Mouse (Mus musculus) forebrain, postnatal 0 days (tissue): ENCODE measurements around the gene Ccr7. TPM values are rescaled to one million over a fixed set of nuclear protein-coding genes. Genes with fewer than 3 reads are reported as not detected.

Experiments used
- ATAC-seq: fragments of 200-750 bp; cut with Nextera tagmentation; 2 replicates; pipeline ENCODE4 v1.8.0; 2017; ENCODE audit warnings: mild to moderate bottlenecking, moderate library complexity
- DNase-seq: peaks from one replicate; pipeline ENCODE4 v3.0.0-alpha.2; 2015
- H3K27ac ChIP-seq: fragments of 300-500 bp; sonication (generic); 2 replicates; pipeline ENCODE4 v1.5.1; 2014; ENCODE audit warnings: low read depth, mild to moderate bottlenecking, antibody characterized with exemption, low read length, moderate library complexity, mixed read lengths
- H3K27me3 ChIP-seq: fragments of 300-500 bp; sonication (generic); 2 replicates; pipeline ENCODE4 v1.6.1; 2014; ENCODE audit warnings: mild to moderate bottlenecking, low read length, mixed read lengths; ENCODE audit not compliant: insufficient read depth
- H3K36me3 ChIP-seq: fragments of 300-500 bp; sonication (generic); 2 replicates; pipeline ENCODE4 v1.6.1; 2014; ENCODE audit warnings: mild to moderate bottlenecking, moderate library complexity; ENCODE audit not compliant: insufficient read depth
- H3K4me1 ChIP-seq: fragments of 300-500 bp; sonication (generic); 2 replicates; pipeline ENCODE4 v1.6.1; 2014; ENCODE audit warnings: antibody characterized with exemption; ENCODE audit not compliant: insufficient read depth
- H3K4me2 ChIP-seq: fragments of 300-500 bp; sonication (generic); 2 replicates; pipeline ENCODE4 v1.6.1; 2014; ENCODE audit warnings: low read depth, mild to moderate bottlenecking, moderate library complexity
- H3K4me3 ChIP-seq: fragments of 300-500 bp; sonication (generic); 2 replicates; pipeline ENCODE4 v1.5.1; 2014; ENCODE audit warnings: low read depth, low read length, mixed read lengths
- H3K9ac ChIP-seq: fragments of 300-500 bp; sonication (generic); 2 replicates; pipeline ENCODE4 v1.6.1; 2014; ENCODE audit warnings: mild to moderate bottlenecking
- H3K9me3 ChIP-seq: fragments of 300-500 bp; sonication (generic); 2 replicates; pipeline ENCODE4 v1.6.1; 2016; ENCODE audit warnings: low read length
- CTCF ChIP-seq: sonication (generic); IDR thresholded peaks from 2 replicates; pipeline ENCODE4 v1.5.1; 2016; ENCODE audit warnings: antibody characterized with exemption, control low read depth, low read depth
- WGBS: fragments of 180-500 bp; shearing (Covaris S2); extraction: QIAGEN DNeasy Blood & Tissue Kit; methylation state at CpG from one replicate; pipeline ENCODE4 v1.1.7; 2014; 5-methylcytosine and 5-hydroxymethylcytosine counted together
- polyA plus RNA-seq: library from polyadenylated mRNA; unstranded; fragments of >200 nt; fragmentation: Nextera tagmentation; extraction: Ambion mirVana; gene quantifications from 2 replicates; pipeline ENCODE4 v1.2.1, GENCODE M21; 2015
- total RNA-seq: library from RNA; depleted of rRNA; stranded (reverse); fragments of >200 nt; gene quantifications from 2 replicates; pipeline ENCODE4 v1.2.3, GENCODE M21; 2014

Ccr7 gene
- total and polyA plus RNA-seq, 2 experiments from 2014 or later = 0.17 to 0.38 TPM

GRCm38 (mm10) chr11:99177054-99177924 lies 22.4 kb upstream of the Ccr7 start:
- Histone ChIP-seq H3K9ac (no peak overlapping the region), H3K4me1 (no peaks in the 10 kb centered on the region), H3K4me2 (no peak overlapping the region), H3K36me3 (no peaks in the 10 kb centered on the region), H3K27me3 (no peaks in the 10 kb centered on the region), H3K27ac (no peak overlapping the region), H3K4me3 (no peak overlapping the region), H3K9me3 (no peaks in the 10 kb centered on the region)
- DNase-seq (no peak), ATAC-seq (no peak)
- no peak for TF ChIP-seq CTCF
- WGBS = 69% methylated on average over 5 of the region's 5 CpGs

- Histone ChIP-seq H3K27me3 (no peaks in the 10 kb centered on the region), H3K4me1 (no peaks in the 10 kb centered on the region), H3K36me3 (no peaks in the 10 kb centered on the region), H3K4me3 (no peak overlapping the region), H3K4me2 (no peak overlapping the region), H3K9me3 (no peaks in the 10 kb centered on the region), H3K9ac (no peak overlapping the region), H3K27ac (no peak overlapping the region)
- TF ChIP-seq CTCF = no peak
- ATAC-seq (no peak), DNase-seq (no peak)
- 84% methylated on average over 4 of the region's 4 CpGs for WGBS
Observed at GRCm38 (mm10) chr11:99172002-99172401, 17.1 kb upstream of the Ccr7 start.

DNA sequence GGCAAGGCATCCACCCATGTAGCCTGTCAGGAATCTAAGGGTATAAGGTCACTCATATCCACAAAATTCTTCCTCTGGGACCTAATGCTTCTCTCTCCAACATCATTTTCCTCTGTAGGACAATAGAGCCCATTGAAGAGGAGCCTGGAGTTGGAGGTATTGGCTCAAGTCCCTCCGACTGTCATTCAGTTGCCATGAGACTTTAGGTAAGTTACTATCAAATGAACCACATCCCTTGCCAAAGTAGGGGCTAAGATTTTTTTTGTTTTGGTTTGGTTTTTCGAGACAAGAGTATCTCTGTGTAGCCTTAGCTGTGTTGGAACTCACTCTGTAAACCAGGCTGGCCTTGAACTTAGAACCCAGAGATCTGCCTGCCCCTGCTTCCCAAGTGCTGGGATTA lies 16.6 kb upstream of the Ccr7 start:
- Histone ChIP-seq H3K36me3 (no peaks in the 10 kb centered on the region), H3K9me3 (no peaks in the 10 kb centered on the region), H3K27me3 (no peaks in the 10 kb centered on the region), H3K9ac (no peak overlapping the region), H3K4me1 (no peaks in the 10 kb centered on the region), H3K4me3 (no peak overlapping the region), H3K27ac (no peak overlapping the region), H3K4me2 (no peak overlapping the region)
- no peak for TF ChIP-seq CTCF
- ATAC-seq (no peak), DNase-seq (no peak)
- 83% methylated on average over 2 of the region's 2 CpGs for WGBS

DNA sequence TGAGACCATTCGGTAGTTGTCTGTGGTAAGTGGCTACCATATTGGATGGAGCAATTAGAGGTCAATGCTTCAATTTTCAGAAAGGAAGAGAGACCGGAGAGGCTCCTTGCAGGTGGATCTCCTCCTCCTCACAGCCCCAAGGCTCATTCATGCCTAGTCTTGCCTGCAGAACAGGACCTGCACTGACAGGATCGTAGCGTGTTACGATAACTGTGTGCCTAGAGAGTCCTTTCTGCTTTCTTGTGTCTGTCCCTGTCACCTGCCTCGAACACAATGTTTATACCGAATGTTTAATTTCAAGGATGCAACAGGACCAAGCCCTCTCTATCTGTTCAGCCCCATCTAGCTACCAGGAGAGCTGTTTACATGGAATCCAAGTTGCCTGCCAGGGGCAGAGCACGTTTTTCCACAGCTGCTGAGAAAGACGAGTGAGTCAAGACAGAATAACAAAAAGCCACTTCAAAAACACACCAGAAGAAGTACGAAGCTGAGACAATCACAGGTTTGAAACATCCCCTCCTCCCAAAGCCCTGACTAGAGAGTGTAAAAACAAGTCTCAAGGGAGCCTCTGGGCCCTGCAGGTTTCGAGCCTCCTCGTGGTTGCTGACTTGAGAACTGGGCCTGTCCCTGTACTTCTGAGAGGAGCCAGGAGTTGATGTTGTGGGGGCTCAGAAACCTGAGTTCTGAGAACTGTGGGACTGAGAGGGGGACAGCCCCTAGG lies 15.8 kb upstream of the Ccr7 start:
- H3K4me2 ChIP-seq = no peak overlapping the region
- no peaks in the 10 kb centered on the region for H3K9me3 ChIP-seq
- 82% methylated on average over 12 of the region's 12 CpGs for WGBS
- H3K4me3 ChIP-seq = no peak overlapping the region
- no peaks in the 10 kb centered on the region for H3K27me3 ChIP-seq
- DNase-seq (no peak), ATAC-seq (no peak)
- no peaks in the 10 kb centered on the region for H3K36me3 ChIP-seq
- TF ChIP-seq CTCF = no peak
- no peaks in the 10 kb centered on the region for H3K4me1 ChIP-seq
- H3K27ac ChIP-seq = no peak overlapping the region
- H3K9ac ChIP-seq = no peak overlapping the region

DNA sequence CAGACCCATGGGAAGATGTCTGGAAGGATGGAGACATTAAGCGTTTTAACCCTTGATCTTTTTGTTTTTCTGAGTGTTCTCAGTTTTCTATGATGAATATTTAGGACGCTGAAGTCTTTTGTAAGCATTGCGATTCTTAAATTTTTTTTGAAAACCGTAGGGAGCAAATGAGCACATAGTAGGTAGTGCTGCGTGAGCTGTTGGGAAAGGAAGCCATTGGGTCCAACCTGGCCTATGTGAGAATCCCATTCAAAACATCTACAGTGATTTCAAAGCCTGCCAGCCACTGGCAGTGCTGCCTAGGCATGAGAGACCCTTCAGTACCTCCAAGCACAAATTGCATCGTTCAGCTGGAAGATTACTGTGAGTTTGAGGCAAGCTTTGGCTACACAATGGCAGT lies 15.1 kb upstream of the Ccr7 start:
- no peaks in the 10 kb centered on the region for H3K4me1 ChIP-seq
- no peak overlapping the region for H3K9ac ChIP-seq
- ATAC-seq (no peak), DNase-seq (no peak)
- WGBS = 92% methylated on average over 6 of the region's 6 CpGs
- no peak for TF ChIP-seq CTCF
- no peak overlapping the region for H3K27ac ChIP-seq
- no peak overlapping the region for H3K4me2 ChIP-seq
- no peaks in the 10 kb centered on the region for H3K27me3 ChIP-seq
- H3K9me3 ChIP-seq = no peaks in the 10 kb centered on the region
- no peaks in the 10 kb centered on the region for H3K36me3 ChIP-seq
- no peak overlapping the region for H3K4me3 ChIP-seq

GRCm38 (mm10) chr11:99169438-99169837 lies 14.6 kb upstream of the Ccr7 start:
- DNase-seq (no peak), ATAC-seq (no peak)
- WGBS = 92% methylated on average over 2 of the region's 2 CpGs
- Histone ChIP-seq H3K4me2 (no peak overlapping the region), H3K27ac (no peak overlapping the region), H3K9ac (no peak overlapping the region), H3K36me3 (no peaks in the 10 kb centered on the region), H3K27me3 (no peaks in the 10 kb centered on the region), H3K4me1 (no peaks in the 10 kb centered on the region), H3K4me3 (no peak overlapping the region), H3K9me3 (no peaks in the 10 kb centered on the region)
- no peak for TF ChIP-seq CTCF

GRCm38 (mm10) chr11:99168030-99168474 lies 13.2 kb upstream of the Ccr7 start:
- H3K27me3 ChIP-seq = no peaks in the 10 kb centered on the region
- H3K4me2 ChIP-seq = no peak overlapping the region
- H3K36me3 ChIP-seq = no peaks in the 10 kb centered on the region
- WGBS = 71% methylated on average over 12 of the region's 12 CpGs
- no peaks in the 10 kb centered on the region for H3K4me1 ChIP-seq
- no peak overlapping the region for H3K27ac ChIP-seq
- no peak overlapping the region for H3K9ac ChIP-seq
- H3K9me3 ChIP-seq = no peaks in the 10 kb centered on the region
- TF ChIP-seq CTCF = no peak
- DNase-seq (no peak), ATAC-seq (no peak)
- no peak overlapping the region for H3K4me3 ChIP-seq
